8 mouse cellular contexts compared by ENCODE assay signal in genomic region chr9:71166871-71167465, GRCm38 (mm10). TPM values are rescaled to one million over a fixed set of nuclear protein-coding genes. Genes with fewer than 3 reads are reported as not detected.
DNase-seq lines count a peak whose midpoint lies in the region; ATAC-seq lines count a peak whose summit lies in the region.

No protein-coding gene starts in this region.

- H3K4me1 ChIP-seq in hindbrain, embryonic 15.5 days (replicated peaks) = peaks cover 14% of the 10 kb centered on the region
- no peaks in the 10 kb centered on the region for H3K4me1 ChIP-seq in hindbrain, embryonic 12.5 days
- H3K4me1 ChIP-seq in megakaryocyte, embryonic 14.5 days = peaks cover 65% of the 10 kb centered on the region

- WGBS in hindbrain, embryonic 15.5 days = 49% methylated on average over 5 of the region's 5 CpGs
- 64% methylated on average over 5 of the region's 5 CpGs for WGBS in hindbrain, embryonic 12.5 days

- ATAC-seq in hindbrain, embryonic 15.5 days (ENCODE audit: low FRiP score, low read depth) = 0 out of 2 replicates have a peak, but pooled peaks have one; percentile 34
- no peak for ATAC-seq in hindbrain, embryonic 12.5 days (ENCODE audit: low FRiP score)

- H3K36me3 ChIP-seq in hindbrain, embryonic 15.5 days = no peaks in the 10 kb centered on the region
- no peaks in the 10 kb centered on the region for H3K36me3 ChIP-seq in hindbrain, embryonic 12.5 days
- H3K36me3 ChIP-seq in megakaryocyte, embryonic 14.5 days (replicated peaks; ENCODE audit: low read length) = no peaks in the 10 kb centered on the region

- H3K27me3 ChIP-seq in hindbrain, embryonic 15.5 days = no peaks in the 10 kb centered on the region
- no peaks in the 10 kb centered on the region for H3K27me3 ChIP-seq in hindbrain, embryonic 12.5 days
- H3K27me3 ChIP-seq in megakaryocyte, embryonic 14.5 days (replicated peaks) = no peaks in the 10 kb centered on the region

- H3K4me2 ChIP-seq in hindbrain, embryonic 15.5 days = no peak overlapping the region
- H3K4me2 ChIP-seq in hindbrain, embryonic 12.5 days (replicated peaks) = no peak overlapping the region

- peak overlapping the region; percentile 72 for H3K27ac ChIP-seq in hindbrain, embryonic 15.5 days (replicated peaks)
- no peak overlapping the region for H3K27ac ChIP-seq in hindbrain, embryonic 12.5 days

- no peaks in the 10 kb centered on the region for H3K9me3 ChIP-seq in hindbrain, embryonic 15.5 days
- H3K9me3 ChIP-seq in hindbrain, embryonic 12.5 days (replicated peaks) = no peaks in the 10 kb centered on the region
- H3K9me3 ChIP-seq in megakaryocyte, embryonic 14.5 days = no peaks in the 10 kb centered on the region

- no peak overlapping the region for H3K9ac ChIP-seq in hindbrain, embryonic 15.5 days
- H3K9ac ChIP-seq in hindbrain, embryonic 12.5 days = no peak overlapping the region

- intact Hi-C loops in heart, postnatal 25 days (cut with DNase I) = no loop called here

- H3K4me3 ChIP-seq in hindbrain, embryonic 15.5 days = no peak overlapping the region
- no peak overlapping the region for H3K4me3 ChIP-seq in hindbrain, embryonic 12.5 days
- peak overlapping the region; percentile 46 for H3K4me3 ChIP-seq in megakaryocyte, embryonic 14.5 days (replicated peaks)

- peak; percentile 81 for DNase-seq in adipocyte (ENCODE audit: low spot score)
- peak; percentile 27 for DNase-seq in heart, postnatal 25 days (ENCODE audit: low spot score)
- no peak for DNase-seq in layer of hippocampus, adult 18-20 months (ENCODE audit: low spot score in 2 of 2)
- DNase-seq in yolk sac, embryonic 10.5 days (ENCODE audit: low spot score) = no peak
- DNase-seq in kidney, postnatal 36 days = no peak

RNA-seq across cellular contexts. Expression of gene Aqp9, which starts 1.5 kb away (rescaled TPM):
- polyA plus RNA-seq in hindbrain, embryonic 15.5 days (2015; fragmentation: Nextera tagmentation; extraction: Ambion mirVana) = 1.3 and 1.4 TPM in 2 replicates
- polyA plus RNA-seq in hindbrain, embryonic 12.5 days (2016; fragmentation: Nextera tagmentation; extraction: Ambion mirVana) = not detected in 2 replicates
- under 1 TPM in 1 of 2 experiments, not detected in 1; 0.31 TPM for total RNA-seq in heart, postnatal 25 days (2021)
- 0.07 TPM in 1 of 2 replicates, not detected in the other for polyA plus RNA-seq in megakaryocyte, embryonic 14.5 days (2012; ENCODE audit: insufficient read depth, low replicate concordance)
- total RNA-seq in layer of hippocampus, adult 18-20 months (2021) = 1 to 10 TPM; 2.6 to 3.4 TPM

RNA-seq across cellular contexts. Expression of gene Aldh1a2, which starts 48.6 kb away (rescaled TPM):
- polyA plus RNA-seq in hindbrain, embryonic 15.5 days (2015; fragmentation: Nextera tagmentation; extraction: Ambion mirVana) = 27.3 and 36.6 TPM in 2 replicates
- 9.3 and 14.8 TPM in 2 replicates for polyA plus RNA-seq in hindbrain, embryonic 12.5 days (2016; fragmentation: Nextera tagmentation; extraction: Ambion mirVana)
- total RNA-seq in heart, postnatal 25 days (2021) = 10 to 100 TPM in 1 of 2 experiments, 1 to 10 TPM in 1; 9.5 to 12.9 TPM
- polyA plus RNA-seq in megakaryocyte, embryonic 14.5 days (2012; ENCODE audit: insufficient read depth, low replicate concordance) = not detected in 2 replicates
- 1 to 10 TPM; 5.4 to 5.6 TPM for total RNA-seq in layer of hippocampus, adult 18-20 months (2021)

Comparison
In these comparisons a context has a peak if more than half of its experiments do, and no peak if none do; other contexts are left out.
1. DNase-seq: peak in adipocyte (single experiment) and heart, postnatal 25 days (single experiment); none in layer of hippocampus, adult 18-20 months (0 of 2), yolk sac, embryonic 10.5 days (single experiment) and kidney, postnatal 36 days (0 of 2).
2. RNA of gene Aldh1a2, which starts 48.6 kb away (polyA plus RNA-seq): 27.3 to 36.6 TPM in hindbrain, embryonic 15.5 days and 9.3 to 14.8 TPM in hindbrain, embryonic 12.5 days; not detected in megakaryocyte, embryonic 14.5 days; every median in the first group is over 10 times any median in the second.